Mouse (Mus musculus) MEL (cell line): ENCODE measurements around the gene Ergic1.

ENCODE experiments used
- CTCF ChIP-seq, 3 experiments: IDR thresholded peaks in 2 of 3; conservative IDR thresholded peaks in 1 of 3; 2 replicates each; pipeline ENCODE4 v1.5.1; 2011 to 2012; ENCODE audit warnings: low read length in 3 of 3, low read depth in 2 of 3, mild to moderate bottlenecking in 2 of 3, improper control_type of control experiment in 1 of 3, inconsistent platforms in 1 of 3, mixed read lengths in 1 of 3, moderate library complexity in 1 of 3; ENCODE audit not compliant: control insufficient read depth in 1 of 3, insufficient read depth in 1 of 3, poor library complexity in 1 of 3, severe bottlenecking in 1 of 3
- ELF1 ChIP-seq: IDR thresholded peaks from 2 replicates; pipeline ENCODE4 v1.6.1; 2014; ENCODE audit warnings: low read depth, mild to moderate bottlenecking, inconsistent platforms, low read length, improper control_type of control experiment, moderate library complexity
- EP300 ChIP-seq, 2 experiments: IDR thresholded peaks; 2 replicates each; pipeline ENCODE4 v1.6.1; 2011; ENCODE audit warnings: improper control_type of control experiment in 2 of 2, low read length in 2 of 2, low read depth in 1 of 2, mild to moderate bottlenecking in 1 of 2
- MAX ChIP-seq: IDR thresholded peaks from 2 replicates; pipeline ENCODE4 v1.6.1; 2011; ENCODE audit warnings: low read length, improper control_type of control experiment
- MAZ ChIP-seq: IDR thresholded peaks from 2 replicates; pipeline ENCODE4 v1.6.1; 2012; ENCODE audit warnings: low read depth, mild to moderate bottlenecking, inconsistent platforms, low read length, improper control_type of control experiment
- POLR2A ChIP-seq, 2 experiments: IDR thresholded peaks; 2 replicates each; pipeline ENCODE4 v1.6.1; 2011 to 2012; ENCODE audit warnings: low read length in 2 of 2, mild to moderate bottlenecking in 2 of 2, control low read depth in 1 of 2, improper control_type of control experiment in 1 of 2, low read depth in 1 of 2, moderate library complexity in 1 of 2; ENCODE audit not compliant: control insufficient read depth in 1 of 2, insufficient read depth in 1 of 2, poor library complexity in 1 of 2
- POLR2AphosphoS5 ChIP-seq: IDR thresholded peaks from 2 replicates; pipeline ENCODE4 v1.6.1; 2012; ENCODE audit warnings: low read depth, borderline replicate concordance, mild to moderate bottlenecking, inconsistent platforms, low read length, moderate library complexity, mixed read lengths
- TAL1 ChIP-seq: IDR thresholded peaks from 2 replicates; pipeline ENCODE4 v1.6.1; 2012; ENCODE audit warnings: mild to moderate bottlenecking, inconsistent platforms, low read length, moderate library complexity, mixed read lengths
- TBP ChIP-seq: IDR thresholded peaks from 2 replicates; pipeline ENCODE4 v1.8.0; 2011; ENCODE audit warnings: low read depth, low read length, improper control_type of control experiment
- USF1 ChIP-seq: IDR thresholded peaks from 2 replicates; pipeline ENCODE4 v1.6.1; 2014; ENCODE audit warnings: low read depth, mild to moderate bottlenecking, inconsistent platforms, low read length, improper control_type of control experiment, moderate library complexity
- ZC3H11A ChIP-seq: IDR thresholded peaks from 2 replicates; pipeline ENCODE4 v1.6.1; 2012; ENCODE audit warnings: low read depth, mild to moderate bottlenecking, inconsistent platforms, low read length, improper control_type of control experiment
- ZMIZ1 ChIP-seq: IDR thresholded peaks from 2 replicates; pipeline ENCODE4 v1.6.1; 2012; ENCODE audit warnings: low read depth, mild to moderate bottlenecking, inconsistent platforms, low read length, improper control_type of control experiment, moderate library complexity

GRCm38 (mm10) chr17:26688795-26689735, 127.8 kb downstream of the Ergic1 start:
- TF ChIP-seq POLR2A (IDR thresholded peaks at IDR 0.05; ENCODE audit: control insufficient read depth in 1 of 2, insufficient read depth in 1 of 2, low read depth in 1 of 2, low read length in 2 of 2, poor library complexity in 1 of 2): no peak
- no peak for TF ChIP-seq CTCF (IDR thresholded peaks at IDR 0.05 in 2 of 3, conservative IDR thresholded peaks at IDR 0.05 in 1 of 3; ENCODE audit: control insufficient read depth in 1 of 3, insufficient read depth in 1 of 3, low read depth in 2 of 3, low read length in 3 of 3, poor library complexity in 1 of 3, severe bottlenecking in 1 of 3)
- TF ChIP-seq ZC3H11A: no peak
- TF ChIP-seq EP300 (IDR thresholded peaks at IDR 0.05; ENCODE audit: low read depth in 1 of 2, low read length in 2 of 2): no peak
- TF ChIP-seq MAX: no peak
- no peak for TF ChIP-seq TAL1
- TF ChIP-seq POLR2AphosphoS5: no peak
- TF ChIP-seq TBP: no peak
- TF ChIP-seq ZMIZ1: no peak
- no peak for TF ChIP-seq MAZ
- TF ChIP-seq USF1: no peak
- TF ChIP-seq ELF1: no peak
